Mouse (Mus musculus): ENCODE results near the gene Glb1.
"Not testable (repeated sequence)": the region's sequence is repeated elsewhere in the genome, so short reads cannot be mapped to it uniquely, and the experiment has no call there.

Gene Glb1

GRCm38 (mm10) chr9:114501913-114502312 is 101.0 kb downstream of the Glb1 start:
- DNase-seq (ENCODE audit: low read depth): no peak

GRCm38 (mm10) chr9:114502711-114503427 is 102.0 kb downstream of the Glb1 start:
- DNase-seq (ENCODE audit: low read depth): peak; percentile 56

GRCm38 (mm10) chr9:114504816-114505215 is 103.9 kb downstream of the Glb1 start, which contains the start of gene Ccr4:
Ccr4 (minus strand) TSS chr9:114504916.
- no peak for DNase-seq (ENCODE audit: low read depth)

GRCm38 (mm10) chr9:114506564-114506963 is 105.7 kb downstream of the Glb1 start:
- DNase-seq (ENCODE audit: low read depth): no peak

GRCm38 (mm10) chr9:114507421-114507820 is 106.5 kb downstream of the Glb1 start:
- no peak for DNase-seq (ENCODE audit: low read depth)

GRCm38 (mm10) chr9:114509785-114510184 is 108.9 kb downstream of the Glb1 start:
- DNase-seq (ENCODE audit: low read depth): no peak

GRCm38 (mm10) chr9:114512831-114513230 is 112.0 kb downstream of the Glb1 start:
- no peak for DNase-seq (ENCODE audit: low read depth)

- DNase-seq (ENCODE audit: low read depth): peak; percentile 59
Observed at GRCm38 (mm10) chr9:114515364-114515763, 114.5 kb downstream of the Glb1 start, which contains the start of gene C130032M10Rik. C130032M10Rik (plus strand) TSS chr9:114515697.

GRCm38 (mm10) chr9:114517924-114518497 is 117.1 kb downstream of the Glb1 start:
- no peak for DNase-seq (ENCODE audit: low read depth)

GRCm38 (mm10) chr9:114518812-114519477 is 118.1 kb downstream of the Glb1 start:
- DNase-seq (ENCODE audit: low read depth): no peak

- DNase-seq (ENCODE audit: low read depth): not testable (repeated sequence)
Observed at GRCm38 (mm10) chr9:114520529-114520928, 119.7 kb downstream of the Glb1 start.

- DNase-seq (ENCODE audit: low read depth): no peak
Observed at GRCm38 (mm10) chr9:114522041-114522440, 121.2 kb downstream of the Glb1 start.

- DNase-seq (ENCODE audit: low read depth): no peak
Observed at GRCm38 (mm10) chr9:114522501-114522900, 121.6 kb downstream of the Glb1 start.
